Mouse (Mus musculus) ZHBTc4 (cell line): Measurements from ENCODE around the gene Vmn1r148.
"Not testable (repeated sequence)": the region's sequence is repeated elsewhere in the genome, so short reads cannot be mapped to it uniquely, and the experiment has no call there.

Experiments
- DNase-seq: peaks from one replicate; pipeline ENCODE4 v3.0.0-alpha.2; 2011; ENCODE audit warnings: low read depth, low spot score

Gene Vmn1r148

GRCm38 (mm10) chr7:22413283-22413682 is at the start of gene Vmn1r148:
Gene Vmn1r148, plus strand, starts transcription at chr7:22413583.
- not testable (repeated sequence) for DNase-seq

- DNase-seq = not testable (repeated sequence)
These were observed 42.4 kb upstream of the Vmn1r148 start, which contains the start of gene Gm8660 for GRCm38 (mm10) chr7:22370939-22371338. Gene Gm8660, minus strand, starts transcription at chr7:22371039.

GRCm38 (mm10) chr7:22438129-22438528 is 24.7 kb downstream of the Vmn1r148 start, which contains the start of gene Vmn1r149:
Gene Vmn1r149, minus strand, starts transcription at chr7:22438229.
- not testable (repeated sequence) for DNase-seq

DNA sequence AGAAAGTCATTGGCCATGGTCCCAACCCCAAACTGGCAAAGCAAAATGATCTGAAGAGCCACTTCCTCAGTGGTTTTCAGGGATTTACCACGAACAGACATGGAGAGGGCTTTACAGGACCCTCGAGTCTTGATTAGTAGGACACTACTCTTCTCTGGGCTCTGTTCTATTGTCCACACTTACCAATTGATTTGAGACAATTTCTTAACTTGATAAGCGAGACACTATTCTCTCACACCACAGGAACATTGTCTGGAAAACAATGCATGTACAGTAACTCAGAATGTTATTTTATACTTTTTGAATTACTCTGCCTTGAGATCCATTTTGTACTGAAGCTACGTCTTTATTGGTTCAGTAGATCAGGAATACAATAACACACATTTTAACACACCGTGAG is 50.6 kb downstream of the Vmn1r148 start, which contains the start of gene Gm10665:
Gene Gm10665, minus strand, starts transcription at position 101 of the 400 bp plus-strand sequence.
- DNase-seq = not testable (repeated sequence)
